Mouse (Mus musculus): ENCODE data around the gene Cdc6. TPM values are rescaled to one million over a fixed set of nuclear protein-coding genes. Genes with fewer than 3 reads are reported as not detected.
A peak's percentile ranks its signal among the peaks of the same experiment; 100 is the strongest.

Cdc6 gene
- polyA plus RNA-seq, 1 experiment from 2014 or later: 5.6 TPM

DNA sequence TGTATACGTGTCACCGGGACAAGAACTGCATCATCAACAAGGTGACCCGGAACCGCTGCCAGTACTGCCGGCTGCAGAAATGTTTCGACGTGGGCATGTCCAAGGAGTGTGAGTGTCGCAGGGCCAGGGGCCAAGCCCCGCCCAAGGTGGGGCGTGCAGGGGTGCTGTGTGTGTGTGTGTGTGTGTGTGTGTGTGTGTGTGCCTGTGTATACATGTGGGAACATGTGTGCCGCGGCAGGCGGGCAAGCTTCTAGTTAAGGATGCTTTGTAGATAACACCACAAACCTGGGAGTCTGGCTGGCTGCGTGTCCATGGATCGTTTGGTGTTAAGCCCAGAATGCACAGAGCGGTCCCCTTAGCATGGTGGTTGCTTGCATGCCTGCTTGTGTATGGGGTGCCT, 60.5 kb downstream of the Cdc6 start:
- peak; percentile 48 for DNase-seq
- H3K27me3 ChIP-seq (ENCODE audit: control insufficient read depth, insufficient read depth, low read length): peaks cover under 1% of the 10 kb centered on the region; the same call in 1 of the 2 replicates
- H3K9ac ChIP-seq (replicated peaks; ENCODE audit: low read length): 0 out of 2 replicates have a peak overlapping the region, but pooled peaks have one; percentile 16
- no peak overlapping the region for H3K4me3 ChIP-seq (replicated peaks; ENCODE audit: low read depth, low read length)
- peaks cover 87% of the 10 kb centered on the region for H3K4me1 ChIP-seq (ENCODE audit: control insufficient read depth, insufficient read depth, low read length)
- H3K9me3 ChIP-seq (ENCODE audit: control insufficient read depth, low read length): no peaks in the 10 kb centered on the region
- no peak for ATAC-seq (ENCODE audit: low FRiP score, low TSS enrichment)
- peaks cover 10% of the 10 kb centered on the region; the same call in 1 of the 2 replicates for H3K36me3 ChIP-seq (ENCODE audit: control insufficient read depth, insufficient read depth, low read length)
- 59% methylated on average over 16 of the region's 16 CpGs for WGBS
- H3K27ac ChIP-seq (replicated peaks; ENCODE audit: low read depth, low read length): peak overlapping the region; percentile 81
- peak overlapping the region; percentile 48; the same call in 1 of the 2 replicates for H3K4me2 ChIP-seq (ENCODE audit: low read length)

DNA sequence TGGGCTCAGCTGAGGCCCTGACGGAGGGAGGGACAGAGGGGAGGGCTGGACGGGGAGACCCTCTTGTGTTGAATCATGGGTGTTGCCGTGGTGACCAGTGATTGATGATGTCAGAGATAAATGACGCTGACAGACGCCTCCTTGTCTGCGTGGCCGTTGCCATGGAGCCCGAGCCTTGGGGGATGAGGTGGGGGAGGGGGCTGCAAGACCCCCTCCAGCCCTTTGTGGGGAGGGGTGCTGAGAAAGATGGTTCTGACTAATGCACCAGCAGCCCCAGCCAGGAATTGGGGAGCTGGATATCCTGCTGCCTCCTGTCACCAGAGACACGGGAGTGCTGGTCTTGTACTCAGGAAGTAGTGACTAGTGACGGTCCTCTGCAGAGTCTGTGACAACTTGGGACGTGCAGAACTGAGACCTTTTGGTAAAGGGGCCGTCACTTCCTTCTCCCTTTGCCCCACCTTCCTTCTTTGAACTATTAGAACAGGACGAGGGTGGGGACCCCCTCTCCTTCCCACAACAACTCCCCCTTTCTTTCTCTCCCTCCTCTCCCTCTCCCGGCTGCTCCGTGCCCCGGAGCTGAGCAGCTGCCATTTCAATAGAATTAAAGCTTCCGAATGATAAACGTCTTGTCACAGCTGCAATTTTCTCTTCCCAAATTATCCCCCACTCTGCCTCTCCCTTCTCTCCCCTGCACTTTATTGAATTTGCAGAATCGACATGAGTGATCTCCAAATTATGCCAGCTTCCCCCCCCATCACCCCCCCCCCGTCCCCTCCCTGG, 61.3 kb downstream of the Cdc6 start:
- Histone ChIP-seq H3K4me2 (ENCODE audit: low read length) (peak overlapping the region; percentile 48), H3K27me3 (ENCODE audit: control insufficient read depth, insufficient read depth, low read length) (no peaks in the 10 kb centered on the region), H3K9ac (replicated peaks; ENCODE audit: low read length) (peak overlapping the region; percentile 16; the same call in 1 of the 2 replicates), H3K36me3 (ENCODE audit: control insufficient read depth, insufficient read depth, low read length) (peaks cover 17% of the 10 kb centered on the region; the same call in 1 of the 2 replicates), H3K9me3 (ENCODE audit: control insufficient read depth, low read length) (no peaks in the 10 kb centered on the region), H3K4me1 (ENCODE audit: control insufficient read depth, insufficient read depth, low read length) (peaks cover 79% of the 10 kb centered on the region), H3K4me3 (replicated peaks; ENCODE audit: low read depth, low read length) (0 out of 2 replicates have a peak overlapping the region, but pooled peaks have one; percentile 3), H3K27ac (replicated peaks; ENCODE audit: low read depth, low read length) (peak overlapping the region; percentile 81)
- ATAC-seq (ENCODE audit: low FRiP score, low TSS enrichment) (peak; percentile 35; the same call in 1 of the 2 replicates), DNase-seq (peak; percentile 80)
- WGBS: 3% methylated on average over 20 of the region's 20 CpGs

DNA sequence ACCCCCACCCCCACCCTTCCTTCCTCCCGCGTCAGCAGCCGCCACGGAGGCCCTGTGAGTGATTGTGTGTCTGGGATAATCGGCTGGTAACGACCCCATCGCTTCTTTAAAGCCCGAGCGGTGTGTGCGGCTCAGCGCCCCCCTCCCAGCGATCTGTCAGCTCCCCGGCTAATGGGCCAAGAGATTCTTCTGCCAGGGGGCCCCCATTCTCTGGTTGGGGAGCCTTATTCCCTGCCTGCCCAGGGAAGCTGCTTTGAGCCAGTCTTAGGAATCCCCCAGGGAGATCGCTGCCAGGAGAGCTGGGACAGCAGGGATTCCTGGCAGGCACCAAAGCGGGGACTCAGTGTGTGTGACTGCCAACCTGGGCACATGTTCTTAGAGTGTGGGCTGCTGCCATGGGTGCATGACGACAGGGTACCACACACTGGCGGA, 61.9 kb downstream of the Cdc6 start:
- WGBS: 5% methylated on average over 17 of the region's 17 CpGs
- peak; percentile 29 for ATAC-seq (ENCODE audit: low FRiP score, low TSS enrichment)

DNA sequence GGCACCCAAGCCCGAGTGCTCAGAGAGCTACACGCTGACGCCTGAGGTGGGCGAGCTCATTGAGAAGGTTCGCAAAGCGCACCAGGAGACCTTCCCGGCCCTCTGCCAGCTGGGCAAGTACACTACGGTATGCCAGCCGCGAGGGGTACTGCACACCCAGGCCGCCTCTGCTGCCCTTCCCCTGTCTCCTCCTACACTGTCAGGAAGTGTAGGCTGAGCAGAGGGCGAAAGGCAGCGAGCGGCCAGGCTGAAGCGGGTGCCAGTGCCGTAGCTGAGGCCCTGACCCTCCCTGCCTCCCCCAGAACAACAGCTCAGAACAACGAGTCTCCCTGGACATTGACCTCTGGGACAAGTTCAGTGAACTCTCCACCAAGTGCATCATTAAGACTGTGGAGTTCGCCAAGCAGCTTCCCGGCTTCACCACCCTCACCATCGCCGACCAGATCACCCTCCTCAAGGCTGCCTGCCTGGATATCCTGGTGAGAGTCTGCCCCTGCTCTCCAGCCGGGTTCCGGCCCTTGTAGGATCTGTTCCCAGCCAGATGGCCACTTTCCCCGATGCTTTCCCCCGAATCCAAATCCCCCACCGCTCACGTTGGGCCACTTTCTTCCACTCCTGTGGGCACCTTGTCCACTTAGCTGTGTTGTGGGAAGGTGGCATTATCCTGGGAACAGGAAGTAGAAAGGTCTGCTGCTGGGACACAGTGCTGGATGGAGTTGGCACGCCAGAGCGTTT, 62.8 kb downstream of the Cdc6 start:
- H3K9me3 ChIP-seq (ENCODE audit: control insufficient read depth, low read length): no peaks in the 10 kb centered on the region
- peaks cover 17% of the 10 kb centered on the region; the same call in 1 of the 2 replicates for H3K36me3 ChIP-seq (ENCODE audit: control insufficient read depth, insufficient read depth, low read length)
- H3K4me3 ChIP-seq (replicated peaks; ENCODE audit: low read depth, low read length): no peak overlapping the region
- H3K27ac ChIP-seq (replicated peaks; ENCODE audit: low read depth, low read length): peak overlapping the region; percentile 81
- peak overlapping the region; percentile 48; the same call in 1 of the 2 replicates for H3K4me2 ChIP-seq (ENCODE audit: low read length)
- no peak for ATAC-seq (ENCODE audit: low FRiP score, low TSS enrichment)
- H3K4me1 ChIP-seq (ENCODE audit: control insufficient read depth, insufficient read depth, low read length): peaks cover 64% of the 10 kb centered on the region
- 54% methylated on average over 29 of the region's 29 CpGs for WGBS
- no peak overlapping the region for H3K9ac ChIP-seq (replicated peaks; ENCODE audit: low read length)
- no peaks in the 10 kb centered on the region for H3K27me3 ChIP-seq (ENCODE audit: control insufficient read depth, insufficient read depth, low read length)
- DNase-seq: peak; percentile 60

More for the DNA sequence above, 61.9 kb downstream of the Cdc6 start:
- Histone ChIP-seq H3K4me3 (replicated peaks; ENCODE audit: low read depth, low read length) (no peak overlapping the region), H3K4me1 (ENCODE audit: control insufficient read depth, insufficient read depth, low read length) (peaks cover 72% of the 10 kb centered on the region), H3K4me2 (ENCODE audit: low read length) (peak overlapping the region; percentile 48), H3K27me3 (ENCODE audit: control insufficient read depth, insufficient read depth, low read length) (no peaks in the 10 kb centered on the region), H3K36me3 (ENCODE audit: control insufficient read depth, insufficient read depth, low read length) (peaks cover 17% of the 10 kb centered on the region; the same call in 1 of the 2 replicates), H3K9me3 (ENCODE audit: control insufficient read depth, low read length) (no peaks in the 10 kb centered on the region), H3K9ac (replicated peaks; ENCODE audit: low read length) (peak overlapping the region; percentile 14; the same call in 1 of the 2 replicates), H3K27ac (replicated peaks; ENCODE audit: low read depth, low read length) (peak overlapping the region; percentile 81)
- peak; percentile 80 for DNase-seq

DNA sequence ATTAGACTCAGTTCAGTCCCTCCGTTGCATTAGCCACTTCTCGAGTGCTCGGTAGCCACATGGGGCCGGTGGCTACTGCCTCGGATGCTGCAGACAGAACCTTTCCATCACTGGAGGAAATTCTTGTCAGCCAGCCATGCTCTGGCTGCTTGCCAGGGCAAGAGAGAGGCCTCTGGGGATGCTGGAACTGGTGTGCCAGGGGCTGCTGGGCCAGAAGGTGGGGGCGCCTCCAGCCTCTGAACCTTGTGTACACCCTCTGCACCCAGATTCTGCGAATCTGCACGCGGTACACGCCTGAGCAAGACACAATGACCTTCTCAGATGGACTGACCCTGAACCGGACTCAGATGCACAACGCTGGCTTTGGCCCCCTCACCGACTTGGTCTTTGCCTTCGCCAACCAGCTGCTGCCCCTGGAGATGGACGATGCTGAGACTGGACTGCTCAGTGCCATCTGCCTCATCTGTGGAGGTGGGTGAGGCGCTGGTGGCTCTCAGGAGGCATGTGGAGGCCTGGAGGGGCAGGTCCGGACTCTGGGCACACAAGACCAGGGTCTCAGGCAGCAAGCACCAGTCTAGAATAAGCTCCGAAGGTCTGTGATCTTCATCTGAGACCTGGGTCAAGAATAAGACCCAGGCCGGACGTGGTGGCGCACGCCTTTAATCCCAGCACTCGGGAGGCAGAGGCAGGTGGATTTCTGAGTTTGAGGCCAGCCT, 63.9 kb downstream of the Cdc6 start:
- WGBS: 63% methylated on average over 23 of the region's 23 CpGs
- peak overlapping the region; percentile 12; the same call in 1 of the 2 replicates for H3K9ac ChIP-seq (replicated peaks; ENCODE audit: low read length)
- DNase-seq: peak; percentile 78
- peaks cover 17% of the 10 kb centered on the region; the same call in 1 of the 2 replicates for H3K36me3 ChIP-seq (ENCODE audit: control insufficient read depth, insufficient read depth, low read length)
- H3K27me3 ChIP-seq (ENCODE audit: control insufficient read depth, insufficient read depth, low read length): no peaks in the 10 kb centered on the region
- 0 out of 2 replicates have a peak overlapping the region, but pooled peaks have one; percentile 1 for H3K4me2 ChIP-seq (ENCODE audit: low read length)
- no peak overlapping the region for H3K4me3 ChIP-seq (replicated peaks; ENCODE audit: low read depth, low read length)
- ATAC-seq (ENCODE audit: low FRiP score, low TSS enrichment): no peak
- H3K27ac ChIP-seq (replicated peaks; ENCODE audit: low read depth, low read length): peak overlapping the region; percentile 64
- peaks cover 53% of the 10 kb centered on the region for H3K4me1 ChIP-seq (ENCODE audit: control insufficient read depth, insufficient read depth, low read length)
- H3K9me3 ChIP-seq (ENCODE audit: control insufficient read depth, low read length): no peaks in the 10 kb centered on the region

DNA sequence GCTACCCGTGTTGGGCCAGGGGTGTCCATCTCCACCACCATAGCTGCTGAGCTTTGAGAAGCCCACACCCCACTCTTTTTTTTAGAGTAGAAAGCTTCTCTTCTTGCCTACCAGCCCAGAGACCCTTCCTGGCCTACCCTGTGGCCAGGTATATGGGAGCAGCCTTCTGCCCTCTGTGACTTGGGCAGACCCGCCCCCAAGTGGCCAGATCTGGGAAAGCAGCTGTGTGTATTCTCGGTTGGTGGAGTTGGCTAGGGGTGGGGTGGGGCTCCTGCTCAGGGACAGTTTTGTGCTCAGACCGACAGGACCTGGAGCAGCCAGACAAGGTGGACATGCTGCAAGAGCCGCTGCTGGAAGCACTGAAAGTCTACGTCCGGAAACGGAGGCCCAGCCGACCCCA, 64.6 kb downstream of the Cdc6 start:
- no peak overlapping the region for H3K4me3 ChIP-seq (replicated peaks; ENCODE audit: low read depth, low read length)
- WGBS: 53% methylated on average over 9 of the region's 9 CpGs
- ATAC-seq (ENCODE audit: low FRiP score, low TSS enrichment): peak; percentile 25; the same call in 1 of the 2 replicates
- H3K9me3 ChIP-seq (ENCODE audit: control insufficient read depth, low read length): no peaks in the 10 kb centered on the region
- H3K36me3 ChIP-seq (ENCODE audit: control insufficient read depth, insufficient read depth, low read length): peaks cover 17% of the 10 kb centered on the region; the same call in 1 of the 2 replicates
- no peaks in the 10 kb centered on the region for H3K27me3 ChIP-seq (ENCODE audit: control insufficient read depth, insufficient read depth, low read length)
- DNase-seq: peak; percentile 86
- no peak overlapping the region for H3K27ac ChIP-seq (replicated peaks; ENCODE audit: low read depth, low read length)
- no peak overlapping the region for H3K4me2 ChIP-seq (ENCODE audit: low read length)
- no peak overlapping the region for H3K9ac ChIP-seq (replicated peaks; ENCODE audit: low read length)
- H3K4me1 ChIP-seq (ENCODE audit: control insufficient read depth, insufficient read depth, low read length): peaks cover 45% of the 10 kb centered on the region

DNA sequence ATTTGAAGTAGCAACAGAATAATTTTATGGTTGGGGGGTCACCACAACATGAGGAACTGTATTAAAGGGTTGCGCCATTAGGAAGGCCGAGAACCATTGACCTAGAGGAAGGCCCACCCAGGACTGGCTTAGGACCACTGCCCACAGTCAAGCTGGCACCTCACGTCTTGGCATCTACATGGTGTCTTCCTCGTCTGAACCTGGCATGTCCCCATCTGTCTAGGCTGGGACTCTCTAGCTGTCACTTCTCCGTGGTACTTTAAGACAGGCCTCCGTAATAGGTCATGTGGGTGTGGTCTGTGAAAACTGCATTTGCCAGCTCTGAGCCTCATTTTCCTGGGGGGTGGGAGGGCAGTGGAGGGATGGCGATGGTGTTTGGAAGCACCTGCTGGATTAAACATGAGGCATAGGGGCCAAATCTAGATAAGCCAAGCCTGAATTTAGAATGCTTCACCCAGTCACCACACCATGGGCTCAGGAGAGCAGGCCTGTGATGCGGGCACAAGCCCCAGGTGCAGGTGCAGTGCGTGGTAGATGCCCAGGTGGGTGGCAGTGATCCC, 65.3 kb downstream of the Cdc6 start:
- ATAC-seq (ENCODE audit: low FRiP score, low TSS enrichment): no peak

More for the DNA sequence above, 65.3 kb downstream of the Cdc6 start:
- no peaks in the 10 kb centered on the region for H3K9me3 ChIP-seq (ENCODE audit: control insufficient read depth, low read length)
- no peak for DNase-seq
- H3K4me3 ChIP-seq (replicated peaks; ENCODE audit: low read depth, low read length): no peak overlapping the region
- no peak overlapping the region for H3K4me2 ChIP-seq (ENCODE audit: low read length)
- no peaks in the 10 kb centered on the region for H3K27me3 ChIP-seq (ENCODE audit: control insufficient read depth, insufficient read depth, low read length)
- H3K36me3 ChIP-seq (ENCODE audit: control insufficient read depth, insufficient read depth, low read length): peaks cover 17% of the 10 kb centered on the region; the same call in 1 of the 2 replicates
- no peak overlapping the region for H3K27ac ChIP-seq (replicated peaks; ENCODE audit: low read depth, low read length)
- H3K9ac ChIP-seq (replicated peaks; ENCODE audit: low read length): no peak overlapping the region
- H3K4me1 ChIP-seq (ENCODE audit: control insufficient read depth, insufficient read depth, low read length): peaks cover 39% of the 10 kb centered on the region
- WGBS: 89% methylated on average over 9 of the region's 9 CpGs
